Mouse (Mus musculus): Measurements from ENCODE around the gene Ckb. TPM values are rescaled to one million over a fixed set of nuclear protein-coding genes. Genes with fewer than 3 reads are reported as not detected.

The Ckb gene
- total and polyA plus RNA-seq, 3 experiments = 0.08 TPM; not detected in 2

- H3K9me3 ChIP-seq (replicated peaks; ENCODE audit: insufficient read depth, low read length) = no peaks in the 10 kb centered on the region
- H3K79me2 ChIP-seq (ENCODE audit: control insufficient read depth, insufficient read depth, low read length, poor library complexity) = no peaks in the 10 kb centered on the region
- DNase-seq (ENCODE audit: low read depth, low spot score) = no peak
- TF ChIP-seq E2F4 (IDR thresholded peaks at IDR 0.05; ENCODE audit: borderline replicate concordance, low read depth, low read length) = no peak
- no peak for TF ChIP-seq CHD2 (IDR thresholded peaks at IDR 0.05; ENCODE audit: low read length)
- TF ChIP-seq MYC (IDR thresholded peaks at IDR 0.05; ENCODE audit: low read depth, low read length) = no peak
- no peak for TF ChIP-seq ELF1 (IDR thresholded peaks at IDR 0.05; ENCODE audit: low read depth, low read length)
- no peak for TF ChIP-seq ZNF384 (IDR thresholded peaks at IDR 0.05; ENCODE audit: low read depth, low read length)
- TF ChIP-seq RAD21 (IDR thresholded peaks at IDR 0.05; ENCODE audit: low read depth, low read length) = no peak
- TF ChIP-seq ZMIZ1 (IDR thresholded peaks at IDR 0.05; ENCODE audit: low read depth, low read length) = no peak
- no peak for TF ChIP-seq TAL1 (IDR thresholded peaks at IDR 0.05; ENCODE audit: low read length)
- TF ChIP-seq BHLHE40 (IDR thresholded peaks at IDR 0.05; ENCODE audit: borderline replicate concordance, low read depth, low read length) = no peak
- no peak overlapping the region for H3K9ac ChIP-seq (ENCODE audit: control insufficient read depth, low read depth, low read length, poor library complexity, severe bottlenecking)
- no peak overlapping the region for H3K4me3 ChIP-seq (ENCODE audit: control insufficient read depth in 1 of 2, insufficient read depth in 1 of 2, low read depth in 2 of 2, low read length in 2 of 2)
- H3K27ac ChIP-seq (ENCODE audit: control insufficient read depth, low read depth, low read length) = no peak overlapping the region
- no peaks in the 10 kb centered on the region for H3K4me1 ChIP-seq (ENCODE audit: control insufficient read depth in 1 of 2, insufficient read depth in 2 of 2, low read length in 2 of 2)
- H3K27me3 ChIP-seq (ENCODE audit: control insufficient read depth in 1 of 2, insufficient read depth in 2 of 2, low read length in 2 of 2) = no peaks in the 10 kb centered on the region
- H3K36me3 ChIP-seq (ENCODE audit: control insufficient read depth in 1 of 2, insufficient read depth in 2 of 2, low read length in 2 of 2) = peaks cover 0 to 6% of the 10 kb centered on the region in 2 experiments; a peak in 2 of 4 replicates
Measured at GRCm38 (mm10) chr12:111652953-111653352, 19.2 kb downstream of the Ckb start.

GRCm38 (mm10) chr12:111648061-111648645, 24.0 kb downstream of the Ckb start:
- peak; percentile 71 for DNase-seq (ENCODE audit: low read depth, low spot score)
- TF ChIP-seq TAL1 (IDR thresholded peaks at IDR 0.05; ENCODE audit: low read length) (no peak), POLR2AphosphoS5 (IDR thresholded peaks at IDR 0.05; ENCODE audit: borderline replicate concordance, low read depth, low read length) (no peak), RAD21 (IDR thresholded peaks at IDR 0.05; ENCODE audit: low read depth, low read length) (peak; percentile 43), SMC3 (IDR thresholded peaks at IDR 0.05; ENCODE audit: low read depth, low read length) (peak; percentile 56), SIN3A (IDR thresholded peaks at IDR 0.05; ENCODE audit: low read length) (no peak), MYC (IDR thresholded peaks at IDR 0.05; ENCODE audit: low read depth, low read length) (no peak), ZNF384 (IDR thresholded peaks at IDR 0.05; ENCODE audit: low read depth, low read length) (no peak), NELFE (IDR thresholded peaks at IDR 0.05; ENCODE audit: low read depth, low read length) (no peak), CTCF (IDR thresholded peaks at IDR 0.05 in 2 of 3, conservative IDR thresholded peaks at IDR 0.05 in 1 of 3; ENCODE audit: control insufficient read depth in 1 of 3, insufficient read depth in 1 of 3, low read depth in 2 of 3, low read length in 3 of 3, poor library complexity in 1 of 3, severe bottlenecking in 1 of 3) (peak; percentile 64 to 71 (median 68)), ZC3H11A (IDR thresholded peaks at IDR 0.05; ENCODE audit: low read depth, low read length) (peak; percentile 31; the same call in 1 of the 2 replicates)
- peaks cover 2 to 9% of the 10 kb centered on the region in 2 experiments for H3K36me3 ChIP-seq (ENCODE audit: control insufficient read depth in 1 of 2, insufficient read depth in 2 of 2, low read length in 2 of 2)

More at GRCm38 (mm10) chr12:111648061-111648645, 24.0 kb downstream of the Ckb start:
- H3K4me3 ChIP-seq (ENCODE audit: control insufficient read depth in 1 of 2, insufficient read depth in 1 of 2, low read depth in 2 of 2, low read length in 2 of 2) = no peak overlapping the region
- H3K9me3 ChIP-seq (replicated peaks; ENCODE audit: insufficient read depth, low read length) = no peaks in the 10 kb centered on the region
- no peaks in the 10 kb centered on the region for H3K4me1 ChIP-seq (ENCODE audit: control insufficient read depth in 1 of 2, insufficient read depth in 2 of 2, low read length in 2 of 2)
- H3K79me2 ChIP-seq (ENCODE audit: control insufficient read depth, insufficient read depth, low read length, poor library complexity) = no peaks in the 10 kb centered on the region
- H3K9ac ChIP-seq (ENCODE audit: control insufficient read depth, low read depth, low read length, poor library complexity, severe bottlenecking) = no peak overlapping the region
- H3K27me3 ChIP-seq (ENCODE audit: control insufficient read depth in 1 of 2, insufficient read depth in 2 of 2, low read length in 2 of 2) = no peaks in the 10 kb centered on the region
- H3K27ac ChIP-seq (ENCODE audit: control insufficient read depth, low read depth, low read length) = no peak overlapping the region

Other genes starting within 250 kb of the Ckb start
- gene Tnfaip2, start 229.9 kb downstream of the Ckb start, total RNA-seq (2012; rRNA removed) = 62.5 and 77.2 TPM in 2 replicates
- gene Tnfaip2, start 229.9 kb downstream of the Ckb start, polyA plus RNA-seq (2012; ENCODE audit: insufficient read depth in 1 of 2, insufficient read length in 2 of 2, low read depth in 1 of 2, low replicate concordance in 2 of 2, missing spikeins in 1 of 2) = 10 to 100 TPM; 51.4 to 66.8 TPM
- not detected in 2 replicates for gene Gm266, start 186.5 kb downstream of the Ckb start, total RNA-seq (2012; rRNA removed)
- gene Gm266, start 186.5 kb downstream of the Ckb start, polyA plus RNA-seq (2012; ENCODE audit: insufficient read depth in 1 of 2, insufficient read length in 2 of 2, low read depth in 1 of 2, low replicate concordance in 2 of 2, missing spikeins in 1 of 2) = not detected
- gene Eif5, start 134.3 kb downstream of the Ckb start, total RNA-seq (2012; rRNA removed) = 183 and 201 TPM in 2 replicates
- 100 to 1,000 TPM; 276 to 330 TPM for gene Eif5, start 134.3 kb downstream of the Ckb start, polyA plus RNA-seq (2012; ENCODE audit: insufficient read depth in 1 of 2, insufficient read length in 2 of 2, low read depth in 1 of 2, low replicate concordance in 2 of 2, missing spikeins in 1 of 2)
- gene Mark3, start 97.8 kb downstream of the Ckb start, total RNA-seq (2012; rRNA removed) = 60.2 and 71.6 TPM in 2 replicates
- gene Mark3, start 97.8 kb downstream of the Ckb start, polyA plus RNA-seq (2012; ENCODE audit: insufficient read depth in 1 of 2, insufficient read length in 2 of 2, low read depth in 1 of 2, low replicate concordance in 2 of 2, missing spikeins in 1 of 2) = 10 to 100 TPM in 1 of 2 experiments, not detected in 1; 43.9 TPM
- gene Trmt61a, start 5.8 kb upstream of the Ckb start, total RNA-seq (2012; rRNA removed) = 53.9 and 77.5 TPM in 2 replicates
- gene Trmt61a, start 5.8 kb upstream of the Ckb start, polyA plus RNA-seq (2012; ENCODE audit: insufficient read depth in 1 of 2, insufficient read length in 2 of 2, low read depth in 1 of 2, low replicate concordance in 2 of 2, missing spikeins in 1 of 2) = 10 to 100 TPM in 1 of 2 experiments, not detected in 1; 41.4 TPM
- gene Bag5, start 40.9 kb upstream of the Ckb start, total RNA-seq (2012; rRNA removed) = 33.3 and 38.0 TPM in 2 replicates
- 10 to 100 TPM in 1 of 2 experiments, not detected in 1; 24.0 TPM for gene Bag5, start 40.9 kb upstream of the Ckb start, polyA plus RNA-seq (2012; ENCODE audit: insufficient read depth in 1 of 2, insufficient read length in 2 of 2, low read depth in 1 of 2, low replicate concordance in 2 of 2, missing spikeins in 1 of 2)
- 19.3 and 25.7 TPM in 2 replicates for gene Apopt1, start 40.9 kb upstream of the Ckb start, total RNA-seq (2012; rRNA removed)
- 10 to 100 TPM in 1 of 2 experiments, not detected in 1; 46.5 TPM for gene Apopt1, start 40.9 kb upstream of the Ckb start, polyA plus RNA-seq (2012; ENCODE audit: insufficient read depth in 1 of 2, insufficient read length in 2 of 2, low read depth in 1 of 2, low replicate concordance in 2 of 2, missing spikeins in 1 of 2)
- 29.1 and 30.7 TPM in 2 replicates for gene Klc1, start 86.5 kb upstream of the Ckb start, total RNA-seq (2012; rRNA removed)
- gene Klc1, start 86.5 kb upstream of the Ckb start, polyA plus RNA-seq (2012; ENCODE audit: insufficient read depth in 1 of 2, insufficient read length in 2 of 2, low read depth in 1 of 2, low replicate concordance in 2 of 2, missing spikeins in 1 of 2) = 10 to 100 TPM in 1 of 2 experiments, not detected in 1; 60.4 TPM
- gene Xrcc3, start 141.5 kb upstream of the Ckb start, total RNA-seq (2012; rRNA removed) = 9.0 and 10.0 TPM in 2 replicates
- 10 to 100 TPM in 1 of 2 experiments, not detected in 1; 18.8 TPM for gene Xrcc3, start 141.5 kb upstream of the Ckb start, polyA plus RNA-seq (2012; ENCODE audit: insufficient read depth in 1 of 2, insufficient read length in 2 of 2, low read depth in 1 of 2, low replicate concordance in 2 of 2, missing spikeins in 1 of 2)
- 7.2 and 8.1 TPM in 2 replicates for gene Zfyve21, start 141.8 kb upstream of the Ckb start, total RNA-seq (2012; rRNA removed)
- gene Zfyve21, start 141.8 kb upstream of the Ckb start, polyA plus RNA-seq (2012; ENCODE audit: insufficient read depth in 1 of 2, insufficient read length in 2 of 2, low read depth in 1 of 2, low replicate concordance in 2 of 2, missing spikeins in 1 of 2) = 1 to 10 TPM in 1 of 2 experiments, not detected in 1; 9.1 TPM
- 1.5 and 2.0 TPM in 2 replicates for gene Ppp1r13b, start 235.8 kb upstream of the Ckb start, total RNA-seq (2012; rRNA removed)
- 1 to 10 TPM in 1 of 2 experiments, not detected in 1; 8.7 TPM for gene Ppp1r13b, start 235.8 kb upstream of the Ckb start, polyA plus RNA-seq (2012; ENCODE audit: insufficient read depth in 1 of 2, insufficient read length in 2 of 2, low read depth in 1 of 2, low replicate concordance in 2 of 2, missing spikeins in 1 of 2)